Comparison of ENCODE assay signal across 9 mouse cellular contexts in the genomic region with DNA sequence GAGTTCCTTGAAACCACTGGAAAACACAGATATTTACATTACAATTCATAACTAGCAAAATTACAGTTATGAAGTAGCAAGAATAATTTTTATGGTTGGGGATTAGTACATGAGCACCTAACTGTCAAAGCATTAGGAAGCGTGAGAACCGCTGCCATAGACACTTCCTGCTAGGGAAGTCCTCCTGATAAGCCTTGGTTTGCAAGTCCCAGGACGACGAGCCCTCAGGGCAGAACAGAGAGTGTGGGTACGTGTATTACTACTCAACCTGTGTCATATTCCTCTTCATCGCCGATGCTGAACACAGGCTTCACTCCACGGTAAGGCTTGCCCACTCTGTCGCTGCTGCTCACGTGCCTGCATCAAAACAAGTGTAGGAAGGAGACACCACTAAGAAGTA.
"Had no signal": no experiment of that assay in that cellular context is flagged by ENCODE, and none has a peak within 500 bp of the region (broad histone marks: within the 10 kb centered on the region; RNA-seq: fewer than 3 reads in every experiment).

No protein-coding gene starts in this region.

- H3K27ac ChIP-seq: midbrain, embryonic 13.5 days; midbrain, embryonic 15.5 days; neural tube, embryonic 13.5 days; neural tube, embryonic 15.5 days had no signal

- H3K4me3 ChIP-seq: midbrain, embryonic 13.5 days; midbrain, embryonic 15.5 days; neural tube, embryonic 13.5 days; neural tube, embryonic 15.5 days had no signal

- H3K27me3 ChIP-seq: midbrain, embryonic 13.5 days; midbrain, embryonic 15.5 days; neural tube, embryonic 13.5 days; neural tube, embryonic 15.5 days had no signal

- H3K9ac ChIP-seq: lung, embryonic 14.5 days; midbrain, embryonic 13.5 days; midbrain, embryonic 15.5 days; neural tube, embryonic 13.5 days; neural tube, embryonic 15.5 days had no signal

- H3K9me3 ChIP-seq: midbrain, embryonic 13.5 days; midbrain, embryonic 15.5 days; neural tube, embryonic 13.5 days; neural tube, embryonic 15.5 days had no signal

- H3K4me1 ChIP-seq: midbrain, embryonic 13.5 days; midbrain, embryonic 15.5 days; neural tube, embryonic 13.5 days; neural tube, embryonic 15.5 days had no signal

- H3K4me2 ChIP-seq: lung, embryonic 14.5 days; midbrain, embryonic 11.5 days; midbrain, embryonic 13.5 days; midbrain, embryonic 15.5 days; neural tube, embryonic 13.5 days; neural tube, embryonic 15.5 days had no signal

- DNase-seq: right cerebral cortex, postnatal 25 days; right cerebral cortex, postnatal 4 days; spleen, adult 18-20 months had no signal
